Mouse (Mus musculus): ENCODE results near the gene Uimc1.

- no peak for TF ChIP-seq CTCF (IDR thresholded peaks at IDR 0.05; ENCODE audit: insufficient read depth, low read length)
- no peak for TF ChIP-seq POLR2A (IDR thresholded peaks at IDR 0.05; ENCODE audit: borderline replicate concordance, extremely low read depth, low read depth, low read length)
Measured at GRCm38 (mm10) chr13:55075597-55075996, 24.5 kb downstream of the Uimc1 start.

All from lung, adult 2 months (tissue).